Mouse (Mus musculus): ENCODE results near the gene Arid5b.

GRCm38 (mm10) chr10:68320496-68320895 is 42.0 kb upstream of the Arid5b start:
- no peak for TF ChIP-seq CTCF (IDR thresholded peaks at IDR 0.05; ENCODE audit: control insufficient read depth, insufficient read depth, low read length)
- no peak for TF ChIP-seq POLR2A (IDR thresholded peaks at IDR 0.05; ENCODE audit: borderline replicate concordance, control insufficient read depth, low read depth, low read length)
